Mouse (Mus musculus): Measurements from ENCODE around the gene Ppp3cb.

DNA sequence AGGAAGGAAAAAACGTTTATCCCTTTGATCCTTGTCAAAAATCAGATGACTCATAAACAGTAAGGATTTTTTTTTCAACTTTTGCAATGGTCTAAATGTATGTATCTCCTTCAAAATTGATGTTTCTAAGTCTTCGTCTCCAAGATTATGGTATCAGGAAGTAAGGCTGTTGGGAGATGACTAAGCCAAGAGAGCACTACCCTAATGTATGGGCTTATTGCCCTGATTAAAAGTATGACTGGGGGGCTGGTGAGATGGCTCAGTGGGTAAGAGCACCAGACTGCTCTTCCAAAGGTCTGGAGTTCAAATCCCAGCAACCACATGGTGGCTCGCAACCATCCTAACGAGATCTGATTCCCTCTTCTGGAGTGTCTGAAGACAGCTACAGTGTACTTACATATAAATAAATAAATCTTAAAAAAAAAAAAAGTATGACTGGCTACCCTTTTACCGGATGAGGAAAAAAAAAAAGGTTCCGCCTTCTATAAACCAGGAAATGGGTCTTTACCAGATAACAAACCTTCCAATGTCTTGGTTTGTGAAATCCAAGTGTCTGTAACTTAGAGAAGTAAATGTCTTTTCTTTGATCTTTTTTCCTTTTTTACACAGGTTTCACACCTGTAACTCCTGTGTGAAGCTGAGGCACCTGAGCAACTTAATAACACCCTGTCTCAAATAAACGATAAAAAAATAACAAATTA, 64.2 kb downstream of the Ppp3cb start:
- TF ChIP-seq CTCF (IDR thresholded peaks at IDR 0.05; ENCODE audit: low read depth, low read length), result no peak
- TF ChIP-seq POLR2A (IDR thresholded peaks at IDR 0.05; ENCODE audit: insufficient read depth, low read length), result no peak

Data from ES-Bruce4 (cell line).